In the genomic region with DNA sequence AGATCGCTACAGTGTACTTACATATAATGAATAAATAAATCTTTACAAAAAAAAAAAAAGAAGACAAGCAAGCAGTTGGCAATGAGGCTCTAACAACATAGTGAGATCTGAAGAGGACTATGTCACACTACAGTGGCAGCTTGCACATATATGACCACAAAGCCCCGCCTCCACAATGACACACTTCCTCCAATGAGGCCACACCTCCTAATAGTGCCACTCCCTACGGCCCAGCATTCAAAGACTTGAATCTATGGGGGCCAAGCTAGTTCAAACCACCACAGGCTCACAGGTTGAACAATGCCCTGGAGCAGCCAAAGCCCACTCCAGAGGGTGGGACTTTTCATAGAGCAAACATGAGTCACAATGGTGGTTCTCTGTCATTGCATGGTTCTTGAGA, we compare ENCODE assay signal across 16 mouse cellular contexts.
"Had no signal": no experiment of that assay in that cellular context is flagged by ENCODE, and none has a peak within 500 bp of the region (broad histone marks: within the 10 kb centered on the region; RNA-seq: fewer than 3 reads in every experiment).

No protein-coding gene starts in this region.

- H3K4me2 ChIP-seq: liver, embryonic 12.5 days; lung, embryonic 15.5 days; neural tube, embryonic 15.5 days had no signal

- ATAC-seq: liver, embryonic 12.5 days had no signal

- H3K9ac ChIP-seq: liver, embryonic 12.5 days; lung, embryonic 15.5 days; neural tube, embryonic 15.5 days had no signal

- H3K27ac ChIP-seq: layer of hippocampus, adult 2 months; limb, embryonic 10.5 days; liver, embryonic 12.5 days; lung, embryonic 15.5 days; midbrain, embryonic 10.5 days; neural tube, embryonic 15.5 days had no signal

- H3K36me3 ChIP-seq: limb, embryonic 10.5 days; liver, embryonic 12.5 days; lung, embryonic 15.5 days; midbrain, embryonic 10.5 days; neural tube, embryonic 15.5 days had no signal

- H3K27me3 ChIP-seq: lung, embryonic 15.5 days; neural tube, embryonic 15.5 days had no signal

- H3K9me3 ChIP-seq: limb, embryonic 10.5 days; liver, embryonic 12.5 days; lung, embryonic 15.5 days; midbrain, embryonic 10.5 days; neural tube, embryonic 15.5 days had no signal

- H3K4me3 ChIP-seq: layer of hippocampus, adult 2 months; limb, embryonic 10.5 days; liver, embryonic 12.5 days; lung, embryonic 15.5 days; midbrain, embryonic 10.5 days; myocyte; neural tube, embryonic 15.5 days had no signal

- DNase-seq: kidney, adult 18-20 months; kidney, postnatal 10 days; kidney, postnatal 4 days; lung, postnatal 4 days; midbrain, embryonic 14.5 days; right cerebral cortex, postnatal 4 days; spleen, adult 18-20 months; thymus, adult 2 months; thymus, postnatal 36 days had no signal
